Mouse (Mus musculus): ENCODE results near the gene Rere. TPM values are rescaled to one million over a fixed set of nuclear protein-coding genes. Genes with fewer than 3 reads are reported as not detected.

Gene Rere
- 25.6 and 28.4 TPM in 2 replicates for polyA plus RNA-seq (2015; fragmentation: Nextera tagmentation; extraction: Ambion mirVana)

DNA sequence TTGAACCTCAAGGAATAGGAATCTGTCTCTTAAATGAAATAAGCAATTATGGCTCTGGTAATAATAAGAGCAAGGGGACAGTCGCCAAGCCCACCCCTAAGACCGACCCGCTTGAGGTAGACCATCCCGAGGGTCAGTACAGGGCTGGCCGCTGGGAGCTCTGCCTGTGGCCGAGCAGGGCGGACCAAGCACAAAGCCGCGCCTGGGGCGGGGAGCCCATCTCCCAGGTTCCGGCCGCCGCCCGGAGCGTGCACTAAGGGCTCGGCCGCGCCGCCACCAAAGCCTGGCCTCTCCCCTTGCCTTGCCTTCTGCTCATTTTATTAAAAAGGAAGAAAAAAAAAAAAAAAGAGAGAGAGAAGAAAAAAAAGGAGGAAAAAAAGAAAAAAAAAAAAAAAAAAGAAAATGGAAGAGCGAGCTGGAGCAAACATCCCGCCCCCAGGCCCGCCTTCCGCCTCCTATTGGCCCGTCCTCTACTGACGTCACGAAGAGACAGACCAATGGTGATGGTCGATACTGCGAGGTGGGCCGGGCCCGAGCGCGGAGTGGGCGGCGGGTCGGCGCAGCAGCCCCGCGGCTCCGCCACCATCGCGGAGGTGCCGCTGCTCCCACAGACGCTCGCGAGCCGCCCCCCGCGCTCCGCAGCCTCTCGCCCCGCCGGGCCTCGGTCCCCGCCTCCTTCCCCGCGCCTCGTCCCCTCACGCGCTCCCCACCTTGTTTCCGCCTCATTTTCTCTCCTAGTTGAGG is at the start of gene Rere:
Gene Rere, plus strand, starts transcription at position 629 of the 744 bp plus-strand sequence.
- Histone ChIP-seq H3K27me3 (replicated peaks) (no peaks in the 10 kb centered on the region), H3K4me2 (replicated peaks) (peak within 1 kb of the TSS; percentile 73), H3K36me3 (no peaks in the 10 kb centered on the region), H3K9me3 (no peaks in the 10 kb centered on the region), H3K27ac (peak within 1 kb of the TSS; percentile 99), H3K4me3 (replicated peaks) (peak within 1 kb of the TSS; percentile 98), H3K4me1 (replicated peaks) (peaks cover 15% of the 10 kb centered on the region), H3K9ac (peak within 1 kb of the TSS; percentile 99)
- WGBS = under 1% methylated on average over 60 of the region's 60 CpGs
- ATAC-seq = peak; percentile 98

DNA sequence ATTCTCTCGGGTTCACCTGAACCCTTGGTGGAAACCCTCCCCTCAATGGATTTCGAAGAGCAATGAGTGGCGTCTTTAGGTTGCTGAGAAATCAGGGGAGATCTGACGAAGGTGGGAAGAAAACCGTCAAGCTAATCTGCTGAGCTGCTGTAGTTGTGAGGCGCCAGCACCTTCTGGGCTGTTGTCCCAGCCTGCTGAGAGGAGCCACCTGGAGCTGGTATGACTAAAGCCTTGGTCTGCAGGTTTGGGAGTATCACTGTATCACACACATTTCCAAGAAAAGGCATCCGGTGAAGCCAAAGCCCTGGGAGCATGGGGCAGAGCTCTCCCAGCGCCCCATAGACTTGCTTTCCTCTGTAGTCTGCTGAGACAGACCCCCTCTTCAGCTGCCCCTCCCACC is 49.6 kb upstream of the Rere start:
- no peak overlapping the region for H3K9ac ChIP-seq
- no peak overlapping the region for H3K4me2 ChIP-seq (replicated peaks)
- H3K36me3 ChIP-seq = no peaks in the 10 kb centered on the region
- no peak overlapping the region for H3K27ac ChIP-seq
- no peak overlapping the region for H3K4me3 ChIP-seq (replicated peaks)
- no peaks in the 10 kb centered on the region for H3K27me3 ChIP-seq (replicated peaks)
- no peaks in the 10 kb centered on the region for H3K9me3 ChIP-seq
- H3K4me1 ChIP-seq (replicated peaks) = peaks cover 18% of the 10 kb centered on the region
- no peak for ATAC-seq
- WGBS = 55% methylated on average over 8 of the region's 8 CpGs

DNA sequence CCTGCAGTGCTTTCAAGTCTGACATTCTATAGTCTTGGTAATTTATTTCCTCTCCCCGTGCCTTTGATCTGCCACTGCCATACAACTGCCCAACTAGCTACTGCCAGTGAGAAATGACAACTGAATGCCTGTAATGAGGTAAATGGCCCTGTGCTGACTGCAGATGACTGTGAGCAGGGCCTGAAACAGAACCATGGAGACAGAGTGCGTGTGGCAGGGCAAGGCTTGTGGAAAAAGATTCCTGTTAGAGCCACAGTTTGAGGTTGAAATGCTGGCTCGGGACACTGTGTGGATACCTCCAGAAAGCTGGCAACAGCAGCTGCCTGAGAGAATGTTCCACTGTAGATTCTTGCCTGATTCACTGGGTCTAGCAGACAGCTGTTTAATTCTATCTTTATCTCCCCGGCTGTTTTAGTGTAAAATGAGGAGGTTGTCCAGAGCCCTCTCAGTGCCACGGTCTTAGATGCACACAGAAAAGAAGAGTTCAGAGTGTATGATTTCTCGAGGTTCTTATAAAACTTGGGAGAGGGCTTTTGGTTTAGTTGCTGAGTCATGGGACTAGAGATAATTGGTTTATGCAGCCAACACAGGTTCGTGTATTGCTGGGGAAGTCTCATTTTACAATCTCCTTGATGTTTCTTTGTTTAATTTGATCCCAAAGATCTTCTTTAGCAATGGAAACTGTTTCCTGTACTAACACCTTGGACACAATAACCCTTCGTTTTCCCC is 46.7 kb upstream of the Rere start:
- peaks cover 27% of the 10 kb centered on the region for H3K4me1 ChIP-seq (replicated peaks)

DNA sequence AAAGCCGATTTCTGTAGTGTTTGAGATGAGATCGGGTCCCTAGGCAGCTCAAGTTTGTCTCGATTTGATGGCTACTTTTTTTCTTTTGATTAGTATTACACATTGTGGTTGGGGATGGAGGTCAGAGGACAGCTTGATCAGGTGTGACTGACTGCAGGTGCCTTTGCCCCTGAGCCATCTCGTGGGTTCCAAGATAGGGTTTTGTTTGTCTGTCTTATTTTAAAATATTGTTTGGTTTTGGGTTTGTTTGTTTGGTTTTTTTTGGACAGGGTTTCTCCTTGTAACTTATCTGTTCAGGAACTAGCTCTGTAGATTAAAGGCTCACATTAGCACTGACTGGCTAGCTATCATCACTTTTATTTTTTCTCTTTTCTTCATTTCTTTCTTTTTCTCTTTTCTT is 45.9 kb upstream of the Rere start:
- Histone ChIP-seq H3K27ac (no peak overlapping the region), H3K36me3 (no peaks in the 10 kb centered on the region), H3K4me3 (replicated peaks) (no peak overlapping the region), H3K4me1 (replicated peaks) (peaks cover 28% of the 10 kb centered on the region), H3K9me3 (no peaks in the 10 kb centered on the region), H3K4me2 (replicated peaks) (no peak overlapping the region), H3K27me3 (replicated peaks) (no peaks in the 10 kb centered on the region), H3K9ac (no peak overlapping the region)
- no peak for ATAC-seq
- 82% methylated on average over 4 of the region's 4 CpGs for whole genome bisulfite sequencing

More for the DNA sequence above, 46.7 kb upstream of the Rere start:
- Histone ChIP-seq H3K27ac (peak overlapping the region; percentile 45; the same call in 1 of the 2 replicates), H3K9ac (no peak overlapping the region), H3K27me3 (replicated peaks) (no peaks in the 10 kb centered on the region), H3K4me3 (replicated peaks) (no peak overlapping the region), H3K9me3 (no peaks in the 10 kb centered on the region), H3K4me2 (replicated peaks) (no peak overlapping the region), H3K36me3 (no peaks in the 10 kb centered on the region)
- no peak for ATAC-seq
- 42% methylated on average over 8 of the region's 8 CpGs for WGBS

DNA sequence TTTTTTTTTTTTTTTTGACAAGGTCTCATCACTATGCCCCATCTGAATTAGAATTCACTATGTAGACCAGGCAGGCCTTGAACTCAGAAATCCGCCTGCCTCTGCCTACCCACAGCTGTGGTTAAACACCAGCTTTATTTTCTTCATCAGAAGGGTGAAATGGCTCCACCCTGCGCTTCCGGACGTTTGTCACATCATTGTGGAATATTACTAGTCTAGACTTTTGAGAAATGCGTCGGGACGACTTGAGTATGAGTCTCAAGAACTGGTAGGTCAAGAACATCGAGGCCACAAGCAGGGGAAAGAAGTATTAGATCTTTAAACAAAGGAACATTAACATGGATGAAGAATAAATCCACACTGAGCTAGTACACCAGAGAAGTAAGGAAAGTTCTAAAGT is 45.4 kb upstream of the Rere start:
- peak overlapping the region; percentile 77 for H3K4me3 ChIP-seq (replicated peaks)
- H3K9ac ChIP-seq = peak overlapping the region; percentile 66; the same call in 1 of the 2 replicates
- no peaks in the 10 kb centered on the region for H3K9me3 ChIP-seq
- WGBS = 78% methylated on average over 8 of the region's 8 CpGs
- no peak for ATAC-seq
- peaks cover 25% of the 10 kb centered on the region for H3K4me1 ChIP-seq (replicated peaks)
- no peaks in the 10 kb centered on the region for H3K27me3 ChIP-seq (replicated peaks)
- H3K4me2 ChIP-seq (replicated peaks) = peak overlapping the region; percentile 78
- peak overlapping the region; percentile 97 for H3K27ac ChIP-seq
- H3K36me3 ChIP-seq = peaks cover 1% of the 10 kb centered on the region

DNA sequence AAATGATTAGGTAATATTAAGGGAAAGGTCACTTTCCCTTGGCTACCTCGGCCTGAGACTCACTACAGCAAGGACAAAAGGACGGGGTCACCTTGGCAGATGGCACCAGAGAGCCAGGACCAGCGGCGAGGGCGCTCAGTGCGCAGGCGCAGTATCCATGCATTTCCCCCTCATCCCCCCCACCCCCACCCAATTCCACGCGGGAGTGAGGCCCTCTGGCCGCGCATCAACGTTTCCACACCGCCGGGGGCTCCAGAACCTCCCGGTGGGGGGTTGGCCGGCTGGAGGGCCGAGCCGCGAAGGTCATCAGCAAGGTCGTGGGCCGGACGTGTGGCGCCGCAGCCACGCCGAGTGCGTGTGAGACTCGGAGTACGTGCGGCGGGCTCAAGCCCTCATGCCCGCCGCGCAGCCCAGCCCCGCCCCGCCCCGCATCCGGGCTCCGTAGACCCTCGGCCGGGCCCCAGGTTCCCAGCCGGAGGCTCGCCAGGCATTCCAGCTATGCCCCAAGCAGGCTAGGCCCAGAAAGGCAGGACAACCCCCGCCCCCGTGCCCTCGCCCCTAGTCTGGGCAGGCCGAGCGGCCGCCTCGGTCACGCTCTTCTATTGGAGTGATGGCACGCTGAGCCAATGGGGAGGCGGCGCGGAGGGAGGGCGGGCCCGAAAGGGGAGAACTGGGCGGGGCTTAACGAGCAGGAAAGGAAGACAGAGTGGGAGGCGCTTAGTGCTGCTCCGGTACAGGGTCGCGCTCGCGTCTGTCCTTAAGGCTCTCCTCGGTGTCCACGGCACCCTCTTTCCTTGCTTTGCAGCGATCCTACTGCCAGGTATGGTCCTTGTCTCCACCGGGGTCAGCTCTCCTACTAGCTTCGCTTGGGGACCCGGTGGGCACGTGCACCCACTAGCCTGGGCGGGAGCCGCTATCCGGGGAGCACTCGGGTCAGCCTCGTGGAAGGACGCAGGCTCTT is 44.6 kb upstream of the Rere start, which contains the start of gene Eno1:
Gene Eno1, plus strand, starts transcription at position 201 of the 961 bp plus-strand sequence.
- Histone ChIP-seq H3K9ac (peak within 1 kb of the TSS; percentile 91), H3K36me3 (peaks cover 9% of the 10 kb centered on the region), H3K27ac (peak within 1 kb of the TSS; percentile 97), H3K4me2 (replicated peaks) (peak within 1 kb of the TSS; percentile 78), H3K4me1 (replicated peaks) (peaks cover 31% of the 10 kb centered on the region), H3K27me3 (replicated peaks) (no peaks in the 10 kb centered on the region), H3K4me3 (replicated peaks) (peak within 1 kb of the TSS; percentile 77), H3K9me3 (no peaks in the 10 kb centered on the region)
- peak; percentile 98 for ATAC-seq
- WGBS = under 1% methylated on average over 77 of the region's 78 CpGs

DNA sequence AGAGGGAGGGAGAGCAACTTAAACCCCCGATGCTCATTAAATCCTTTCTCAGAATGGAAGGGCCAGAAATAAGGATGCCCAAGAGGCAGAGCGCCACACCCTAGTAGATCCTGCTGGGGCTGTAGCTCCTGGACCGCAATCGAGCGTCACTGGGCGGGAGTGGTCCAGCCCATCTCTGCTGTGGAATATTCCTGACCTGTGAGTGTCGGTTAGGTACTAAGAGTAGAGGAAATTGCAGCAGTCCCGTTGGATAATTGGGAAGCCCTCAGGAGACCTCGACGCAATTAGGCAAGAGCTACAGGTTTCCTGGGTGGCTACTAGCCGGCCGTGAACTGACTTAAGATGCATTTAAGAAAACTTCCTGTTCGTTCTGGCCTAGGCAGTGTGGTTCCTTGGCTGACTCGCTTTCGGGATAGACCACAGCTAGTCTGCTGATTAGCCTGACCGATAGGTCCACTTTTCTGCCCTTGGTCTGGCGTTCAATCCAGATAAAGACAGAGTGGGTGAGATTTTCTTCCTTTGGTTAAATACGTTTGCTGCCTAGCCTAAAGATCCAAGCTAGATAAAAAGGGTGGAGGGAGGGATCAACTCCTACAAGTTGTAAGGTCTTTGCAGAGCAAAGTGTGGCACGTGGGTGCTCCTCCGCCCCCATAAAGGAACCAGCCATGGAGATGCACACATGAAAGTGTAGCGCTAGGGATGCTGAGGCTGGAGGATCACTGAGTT is 43.6 kb upstream of the Rere start:
- Histone ChIP-seq H3K27ac (peak overlapping the region; percentile 97), H3K36me3 (peaks cover 18% of the 10 kb centered on the region), H3K27me3 (replicated peaks) (no peaks in the 10 kb centered on the region), H3K9ac (peak overlapping the region; percentile 91), H3K4me1 (replicated peaks) (peaks cover 34% of the 10 kb centered on the region), H3K4me2 (replicated peaks) (peak overlapping the region; percentile 78), H3K9me3 (no peaks in the 10 kb centered on the region), H3K4me3 (replicated peaks) (peak overlapping the region; percentile 77)
- peak; percentile 24; the same call in 1 of the 2 replicates for ATAC-seq
- WGBS = under 1% methylated on average over 21 of the region's 21 CpGs

DNA sequence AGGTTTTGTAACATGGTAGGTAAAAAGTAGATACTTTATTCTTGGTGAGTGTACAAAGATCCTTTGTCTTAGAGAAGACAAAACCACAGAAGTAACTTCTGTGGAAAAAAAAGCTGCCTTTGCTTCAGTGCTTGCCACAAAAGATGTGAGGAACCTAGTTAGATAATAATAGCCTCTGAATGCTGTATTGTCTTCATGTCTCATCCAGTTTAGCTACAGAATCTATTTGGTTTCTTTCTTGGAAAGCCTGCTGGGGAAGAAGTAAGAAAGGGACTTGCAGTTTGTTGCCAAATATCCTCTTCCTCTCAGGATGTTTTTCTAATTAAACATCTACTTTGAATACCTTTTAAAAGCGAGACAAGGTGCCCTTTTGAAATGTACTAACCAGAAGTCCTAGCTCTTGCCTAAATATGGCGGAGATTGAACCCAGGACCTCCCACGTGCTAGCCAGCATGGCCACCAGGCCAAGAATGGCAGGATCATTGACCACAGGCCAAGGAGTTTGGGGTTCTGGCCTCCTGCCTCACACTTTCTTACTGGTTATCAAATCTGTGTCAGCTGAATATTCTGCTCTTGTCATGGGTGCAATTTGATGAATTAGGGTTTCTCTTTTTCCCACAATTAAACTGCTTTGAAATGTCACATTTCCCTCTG is 42.9 kb upstream of the Rere start:
- Histone ChIP-seq H3K9ac (peak overlapping the region; percentile 91), H3K27ac (peak overlapping the region; percentile 97), H3K4me1 (replicated peaks) (peaks cover 34% of the 10 kb centered on the region), H3K4me2 (replicated peaks) (peak overlapping the region; percentile 78), H3K9me3 (no peaks in the 10 kb centered on the region), H3K4me3 (replicated peaks) (peak overlapping the region; percentile 77), H3K27me3 (replicated peaks) (no peaks in the 10 kb centered on the region), H3K36me3 (peaks cover 26% of the 10 kb centered on the region)
- ATAC-seq = no peak
- WGBS = 15% methylated on average over 3 of the region's 3 CpGs

DNA sequence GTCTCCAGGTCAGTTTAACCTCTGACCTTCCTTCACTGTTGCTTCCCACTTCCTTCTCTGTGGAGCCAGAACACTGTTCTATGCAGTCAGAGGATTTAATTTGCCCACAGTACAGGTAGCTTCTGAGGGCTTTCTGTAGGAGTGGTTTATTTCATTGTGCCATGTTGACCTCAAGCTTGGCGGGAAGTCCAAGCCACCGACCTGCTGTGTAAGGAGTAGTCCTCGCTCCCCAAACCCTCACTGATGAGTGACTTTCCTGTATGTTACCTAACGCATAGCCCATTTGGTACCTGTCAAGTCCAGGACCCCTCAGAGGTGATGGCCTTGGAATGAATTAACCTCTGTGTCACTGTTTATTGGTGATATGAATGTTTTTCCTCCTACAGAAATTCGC is 42.4 kb upstream of the Rere start:
- Histone ChIP-seq H3K36me3 (peaks cover 31% of the 10 kb centered on the region), H3K4me2 (replicated peaks) (peak overlapping the region; percentile 78), H3K27me3 (replicated peaks) (no peaks in the 10 kb centered on the region), H3K9ac (0 out of 2 replicates have a peak overlapping the region, but pooled peaks have one; percentile 91), H3K4me3 (replicated peaks) (peak overlapping the region; percentile 77), H3K4me1 (replicated peaks) (peaks cover 34% of the 10 kb centered on the region), H3K27ac (peak overlapping the region; percentile 97; the same call in 1 of the 2 replicates), H3K9me3 (no peaks in the 10 kb centered on the region)
- 33% methylated on average over 5 of the region's 5 CpGs for WGBS
- no peak for ATAC-seq

DNA sequence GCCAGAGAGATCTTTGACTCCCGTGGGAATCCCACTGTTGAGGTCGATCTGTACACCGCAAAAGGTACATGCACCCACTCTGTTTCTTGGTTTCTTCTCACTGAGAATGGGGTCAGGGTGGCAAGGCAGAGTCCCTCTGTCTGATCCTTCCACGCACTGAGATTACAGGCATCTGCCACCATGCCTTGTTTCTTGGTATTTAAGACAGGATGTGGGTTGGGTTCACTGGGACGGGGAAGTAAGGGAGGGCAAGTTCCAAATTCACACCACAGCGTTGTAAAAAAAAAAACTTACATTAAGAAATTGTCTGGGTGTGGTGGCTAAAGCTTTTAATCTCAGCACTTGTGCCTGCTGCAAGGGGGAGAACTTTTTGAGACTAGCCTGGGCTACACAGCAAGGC is 41.9 kb upstream of the Rere start:
- 29% methylated on average over 6 of the region's 6 CpGs for whole genome bisulfite sequencing
- H3K4me1 ChIP-seq (replicated peaks) = peaks cover 32% of the 10 kb centered on the region
- H3K4me3 ChIP-seq (replicated peaks) = peak overlapping the region; percentile 77
- H3K27me3 ChIP-seq (replicated peaks) = no peaks in the 10 kb centered on the region
- H3K4me2 ChIP-seq (replicated peaks) = peak overlapping the region; percentile 78
- ATAC-seq = no peak
- H3K9ac ChIP-seq = 0 out of 2 replicates have a peak overlapping the region, but pooled peaks have one; percentile 91
- H3K27ac ChIP-seq = no peak overlapping the region; the same call in none of the 2 replicates
- peaks cover 34% of the 10 kb centered on the region for H3K36me3 ChIP-seq
- H3K9me3 ChIP-seq = no peaks in the 10 kb centered on the region

DNA sequence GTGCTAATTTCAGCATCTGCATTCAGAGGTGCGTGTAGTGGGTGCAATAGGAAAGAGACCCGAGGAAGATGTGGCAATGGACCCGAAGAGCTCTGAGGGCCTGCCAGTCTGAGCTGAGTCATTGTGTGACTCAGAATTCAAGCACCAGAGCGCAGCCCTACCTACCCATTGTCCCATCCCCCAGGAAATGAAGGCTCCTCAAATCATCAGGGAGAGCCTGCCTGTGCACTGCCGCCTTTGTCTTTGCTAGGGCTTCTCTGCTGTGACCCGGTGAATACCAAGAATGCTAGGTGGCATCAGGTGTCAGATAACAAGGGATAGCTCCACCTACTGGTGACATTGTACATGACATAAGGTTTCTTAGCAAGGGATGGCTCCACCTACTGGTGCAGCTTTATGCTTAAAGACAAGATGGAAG is 41.5 kb upstream of the Rere start:
- peaks cover 37% of the 10 kb centered on the region for H3K36me3 ChIP-seq
- H3K27me3 ChIP-seq (replicated peaks) = no peaks in the 10 kb centered on the region
- 9% methylated on average over 6 of the region's 6 CpGs for WGBS
- no peak overlapping the region for H3K9ac ChIP-seq
- peaks cover 29% of the 10 kb centered on the region for H3K4me1 ChIP-seq (replicated peaks)
- no peak overlapping the region; the same call in 1 of the 2 replicates for H3K4me3 ChIP-seq (replicated peaks)
- H3K4me2 ChIP-seq (replicated peaks) = peak overlapping the region; percentile 78
- no peak overlapping the region; the same call in 1 of the 2 replicates for H3K27ac ChIP-seq
- H3K9me3 ChIP-seq = no peaks in the 10 kb centered on the region
- ATAC-seq = peak; percentile 52

All from intestine, embryonic 15.5 days (tissue).